Mouse (Mus musculus) ES-Bruce4 (cell line): ENCODE measurements around the gene Olfr655.

Experiments used
- CTCF ChIP-seq: IDR thresholded peaks from one replicate; pipeline ENCODE4 v1.8.1; 2011; ENCODE audit warnings: low read depth, low read length
- POLR2A ChIP-seq: IDR thresholded peaks from one replicate; pipeline ENCODE4 v1.8.1; 2011; ENCODE audit warnings: low read length; ENCODE audit not compliant: insufficient read depth

GRCm38 (mm10) chr7:104552700-104553099 lies 48.9 kb downstream of the Olfr655 start:
- TF ChIP-seq CTCF, result no peak
- TF ChIP-seq POLR2A, result no peak
